Mouse (Mus musculus): ENCODE data around the gene Rnf180.

- TF ChIP-seq ELF1 (IDR thresholded peaks at IDR 0.05; ENCODE audit: low read depth, low read length) (no peak), MAX (IDR thresholded peaks at IDR 0.05; ENCODE audit: low read length) (no peak), HCFC1 (IDR thresholded peaks at IDR 0.05; ENCODE audit: low read depth, low read length) (no peak), POLR2A (IDR thresholded peaks at IDR 0.05; ENCODE audit: control insufficient read depth in 1 of 2, insufficient read depth in 1 of 2, low read depth in 1 of 2, low read length in 2 of 2, poor library complexity in 1 of 2) (no peak), GATA1 (IDR thresholded peaks at IDR 0.05; ENCODE audit: low read depth, low read length) (no peak), POLR2AphosphoS5 (IDR thresholded peaks at IDR 0.05; ENCODE audit: borderline replicate concordance, low read depth, low read length) (no peak)
Measured at GRCm38 (mm10) chr13:105305513-105305912, 10.9 kb upstream of the Rnf180 start.

Measured in MEL (cell line).